Mouse (Mus musculus) embryonic facial prominence, embryonic 10.5 days (tissue): Measurements from ENCODE around the gene Slc2a3. TPM values are rescaled to one million over a fixed set of nuclear protein-coding genes. Genes with fewer than 3 reads are reported as not detected.

ENCODE experiments used
- DNase-seq: peaks from one replicate; pipeline ENCODE4 v3.0.0-alpha.2; 2017; ENCODE audit warnings: low spot score
- H3K27ac ChIP-seq: fragments of 300-500 bp; sonication (generic); replicated peaks from 2 replicates; pipeline ENCODE4 v1.5.1; 2016; ENCODE audit warnings: mild to moderate bottlenecking
- H3K27me3 ChIP-seq: fragments of 300-500 bp; sonication (generic); replicated peaks from 2 replicates; pipeline ENCODE4 v1.6.1; 2016; ENCODE audit warnings: low read depth, mild to moderate bottlenecking; ENCODE audit not compliant: poor library complexity, severe bottlenecking
- H3K36me3 ChIP-seq: fragments of 300-500 bp; sonication (generic); replicated peaks from 2 replicates; pipeline ENCODE4 v1.6.1; 2016; ENCODE audit warnings: mild to moderate bottlenecking, moderate library complexity
- H3K4me1 ChIP-seq: fragments of 300-500 bp; sonication (generic); 2 replicates; pipeline ENCODE4 v1.6.1; 2016
- H3K4me3 ChIP-seq: fragments of 300-500 bp; sonication (generic); 2 replicates; pipeline ENCODE4 v1.5.1; 2016; ENCODE audit warnings: mild to moderate bottlenecking, moderate library complexity
- H3K9me3 ChIP-seq: fragments of 300-500 bp; sonication (generic); 2 replicates; pipeline ENCODE4 v1.6.1; 2016; ENCODE audit warnings: mild to moderate bottlenecking
- WGBS: fragments of 180-500 bp; shearing (Covaris S2); methylation state at CpG from one replicate; pipeline ENCODE4 v1.1.7; 2016; 5-methylcytosine and 5-hydroxymethylcytosine counted together
- polyA plus RNA-seq: library from polyadenylated mRNA; unstranded; fragments of >200 nt; fragmentation: Nextera tagmentation; extraction: Ambion mirVana; gene quantifications from 2 replicates; pipeline ENCODE4 v1.2.1, GENCODE M21; 2016

The Slc2a3 gene
- polyA plus RNA-seq, 1 experiment from 2014 or later: 55.4 TPM

DNA sequence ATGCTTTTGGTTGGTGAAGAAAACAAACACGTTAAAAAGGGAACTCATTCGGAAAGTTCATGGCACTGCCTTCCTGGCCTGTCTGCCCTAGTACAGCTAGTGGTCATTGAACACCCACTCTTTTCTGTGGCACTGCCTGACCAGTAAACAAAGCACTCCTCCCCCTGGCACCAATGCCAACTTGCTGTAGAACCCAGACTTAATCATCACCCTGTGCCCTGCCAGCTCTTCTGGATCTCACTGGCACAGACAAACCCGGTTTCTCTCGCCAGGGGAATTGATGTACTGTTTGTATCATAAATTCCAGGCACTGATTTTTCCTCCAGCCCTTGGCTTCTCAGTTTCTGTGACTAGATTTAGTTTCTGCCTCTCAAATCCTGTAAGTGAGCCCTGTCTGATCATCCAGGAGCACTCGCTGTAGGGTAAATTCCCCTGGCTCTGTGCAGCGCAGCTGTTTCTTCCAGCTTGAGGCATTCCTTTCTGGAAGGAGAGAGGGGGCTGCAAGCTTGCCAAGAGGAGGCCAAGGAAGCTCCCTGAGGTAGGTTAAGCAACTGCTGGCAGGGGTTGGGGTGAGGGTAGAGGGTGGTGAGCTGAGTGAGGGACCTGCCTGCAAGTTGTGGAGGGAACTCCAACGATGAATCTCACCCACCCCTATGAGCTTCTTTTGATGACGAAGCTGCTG lies 6.0 kb downstream of the Slc2a3 start:
- Histone ChIP-seq H3K4me3 (no peak overlapping the region), H3K9me3 (no peaks in the 10 kb centered on the region), H3K27me3 (0 out of 2 replicates have a peak, but pooled peaks cover under 1% of the 10 kb centered on the region), H3K27ac (no peak overlapping the region), H3K4me1 (no peaks in the 10 kb centered on the region), H3K36me3 (no peaks in the 10 kb centered on the region)
- 75% methylated on average over 8 of the region's 8 CpGs for WGBS
- no peak for DNase-seq

DNA sequence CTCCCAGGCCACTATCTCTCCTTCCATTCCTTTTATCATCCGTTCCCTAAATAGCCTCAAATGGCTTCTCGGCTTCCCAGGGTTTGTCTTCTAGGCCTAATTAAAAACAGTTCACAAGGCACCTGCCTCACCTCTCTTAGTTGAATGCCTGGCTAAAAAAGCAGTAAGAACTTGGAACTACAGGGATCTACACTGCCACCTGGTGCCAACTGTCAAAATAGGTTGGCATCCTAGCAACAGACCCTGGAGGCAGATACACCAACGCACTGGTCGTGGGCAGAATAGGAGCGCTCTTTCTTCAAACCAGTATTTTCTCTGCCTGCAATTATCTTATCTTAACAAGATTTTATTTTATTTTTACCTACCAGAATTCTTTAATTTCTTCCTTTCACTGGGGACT lies 15.2 kb downstream of the Slc2a3 start:
- H3K36me3 ChIP-seq: no peaks in the 10 kb centered on the region
- no peak overlapping the region for H3K27ac ChIP-seq
- WGBS: 37% methylated on average over 5 of the region's 5 CpGs
- no peak overlapping the region for H3K4me3 ChIP-seq
- peak; percentile 64 for DNase-seq
- H3K4me1 ChIP-seq: no peaks in the 10 kb centered on the region
- H3K9me3 ChIP-seq: no peaks in the 10 kb centered on the region
- H3K27me3 ChIP-seq: no peaks in the 10 kb centered on the region

DNA sequence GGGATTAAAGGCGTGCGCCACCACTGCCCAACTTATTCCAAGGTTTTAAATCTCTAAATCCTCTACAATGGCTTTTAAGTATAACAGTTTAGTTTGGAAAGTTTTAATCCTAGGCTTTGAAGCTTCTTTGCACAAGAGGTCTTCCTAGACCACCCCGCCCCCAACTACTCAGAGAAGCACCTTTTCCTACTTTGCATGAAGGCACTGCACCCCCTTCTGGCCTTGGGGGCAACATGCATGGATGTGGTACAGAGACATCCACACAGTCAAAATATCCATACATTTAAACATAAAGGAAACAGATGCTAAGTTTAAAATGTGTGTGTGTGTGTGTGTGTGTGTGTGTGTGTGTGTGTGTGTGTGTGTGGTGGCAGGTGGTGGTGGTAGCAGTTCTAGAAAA lies 16.6 kb downstream of the Slc2a3 start:
- H3K27me3 ChIP-seq: no peaks in the 10 kb centered on the region
- H3K4me1 ChIP-seq: no peaks in the 10 kb centered on the region
- 91% methylated on average over 3 of the region's 3 CpGs for WGBS
- no peak overlapping the region for H3K27ac ChIP-seq
- H3K9me3 ChIP-seq: no peaks in the 10 kb centered on the region
- no peak overlapping the region for H3K4me3 ChIP-seq
- no peaks in the 10 kb centered on the region for H3K36me3 ChIP-seq
- DNase-seq: no peak

DNA sequence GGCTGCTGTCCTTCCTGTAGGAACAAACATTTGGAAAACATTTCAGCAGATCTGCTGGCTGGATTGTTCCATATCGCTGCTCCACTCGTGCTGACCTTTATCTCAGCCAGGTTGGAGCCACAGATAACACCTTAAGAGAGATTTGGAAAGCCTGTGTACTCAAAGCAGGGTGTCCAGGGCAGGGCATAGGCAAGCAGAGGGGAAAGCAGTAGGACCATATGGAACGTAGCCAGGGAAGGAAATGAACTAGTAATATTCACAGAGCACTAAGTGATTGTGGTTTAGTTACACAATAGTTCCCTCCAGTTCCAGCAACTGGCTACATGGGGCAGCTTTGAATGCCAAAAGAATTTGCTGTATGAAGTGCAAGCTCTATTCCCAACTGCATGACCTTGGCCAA lies 19.3 kb downstream of the Slc2a3 start:
- no peaks in the 10 kb centered on the region for H3K36me3 ChIP-seq
- H3K4me1 ChIP-seq: 0 out of 2 replicates have a peak, but pooled peaks cover 1% of the 10 kb centered on the region
- H3K9me3 ChIP-seq: no peaks in the 10 kb centered on the region
- DNase-seq: no peak
- 72% methylated on average over 3 of the region's 3 CpGs for WGBS
- H3K27ac ChIP-seq: no peak overlapping the region
- H3K4me3 ChIP-seq: no peak overlapping the region
- no peaks in the 10 kb centered on the region for H3K27me3 ChIP-seq

DNA sequence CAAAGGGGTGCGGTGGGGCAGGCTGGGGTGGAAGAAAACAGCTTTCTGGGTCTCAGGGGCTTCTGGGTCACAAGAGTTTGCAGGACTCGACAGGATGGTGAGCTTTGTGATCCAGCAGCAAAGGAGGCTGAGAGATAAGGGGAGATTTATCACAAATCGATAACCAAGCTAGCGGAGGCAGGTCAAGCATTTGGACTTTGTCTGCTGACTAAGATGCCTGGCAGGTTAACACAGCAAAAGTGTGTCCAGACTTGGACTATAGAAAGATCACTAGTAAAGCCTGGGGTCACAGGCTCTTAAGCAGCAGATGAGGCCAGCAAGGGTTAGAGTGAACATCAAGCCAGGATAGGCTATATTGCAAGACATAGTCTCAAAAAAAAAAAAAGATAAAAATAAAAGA lies 20.3 kb downstream of the Slc2a3 start:
- no peaks in the 10 kb centered on the region for H3K36me3 ChIP-seq
- H3K4me1 ChIP-seq: 0 out of 2 replicates have a peak, but pooled peaks cover 10% of the 10 kb centered on the region
- WGBS: 77% methylated on average over 4 of the region's 4 CpGs
- H3K27me3 ChIP-seq: no peaks in the 10 kb centered on the region
- H3K9me3 ChIP-seq: no peaks in the 10 kb centered on the region
- no peak overlapping the region for H3K4me3 ChIP-seq
- DNase-seq: no peak
- H3K27ac ChIP-seq: no peak overlapping the region

DNA sequence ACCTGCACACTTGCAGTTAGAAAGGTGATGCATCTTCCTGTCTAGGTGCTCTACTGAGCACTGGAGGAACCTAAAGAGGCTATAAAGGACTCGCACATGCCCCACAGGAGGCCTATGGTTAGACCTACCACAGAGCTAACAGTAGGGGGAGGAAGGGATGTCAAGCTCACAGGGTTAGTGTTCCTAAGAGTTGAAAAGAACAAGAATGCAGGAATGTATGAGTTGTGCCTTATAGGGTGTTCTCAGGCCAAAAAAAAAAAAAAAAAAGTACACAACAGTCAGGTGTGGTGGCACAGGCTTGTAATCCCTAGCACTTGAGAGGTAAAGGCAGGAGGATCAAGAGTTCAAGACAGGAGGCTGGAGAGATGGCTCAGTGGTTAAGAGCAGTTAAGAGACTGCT lies 21.5 kb downstream of the Slc2a3 start:
- no peaks in the 10 kb centered on the region for H3K27me3 ChIP-seq
- DNase-seq: no peak
- H3K4me3 ChIP-seq: no peak overlapping the region
- no peaks in the 10 kb centered on the region for H3K36me3 ChIP-seq
- H3K9me3 ChIP-seq: no peaks in the 10 kb centered on the region
- H3K27ac ChIP-seq: no peak overlapping the region
- 0 out of 2 replicates have a peak, but pooled peaks cover 10% of the 10 kb centered on the region for H3K4me1 ChIP-seq
- WGBS: 53% methylated on average over 1 of the region's 1 CpGs

DNA sequence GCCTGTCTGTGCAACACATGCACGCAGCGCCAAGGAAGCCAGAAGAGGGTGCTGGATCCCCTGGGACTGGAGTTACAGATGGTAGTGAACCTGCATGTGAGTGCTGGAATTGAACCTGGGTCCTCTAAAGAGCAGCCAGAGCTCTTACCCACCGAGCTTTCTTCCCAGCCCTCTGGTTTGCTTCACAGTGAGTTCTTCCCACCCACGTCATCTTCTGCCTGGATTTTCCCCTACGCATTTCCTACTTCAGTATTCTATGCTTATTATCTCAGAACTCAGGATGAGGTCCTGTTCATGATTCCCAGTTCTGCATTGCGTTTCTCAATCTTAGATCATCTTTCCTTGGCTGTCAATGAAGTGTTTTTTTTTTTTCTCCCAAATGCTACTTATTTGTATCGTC lies 25.4 kb downstream of the Slc2a3 start:
- Histone ChIP-seq H3K27me3 (no peaks in the 10 kb centered on the region), H3K36me3 (no peaks in the 10 kb centered on the region), H3K27ac (no peak overlapping the region), H3K9me3 (no peaks in the 10 kb centered on the region), H3K4me3 (no peak overlapping the region), H3K4me1 (0 out of 2 replicates have a peak, but pooled peaks cover 10% of the 10 kb centered on the region)
- WGBS: 76% methylated on average over 7 of the region's 7 CpGs
- no peak for DNase-seq

DNA sequence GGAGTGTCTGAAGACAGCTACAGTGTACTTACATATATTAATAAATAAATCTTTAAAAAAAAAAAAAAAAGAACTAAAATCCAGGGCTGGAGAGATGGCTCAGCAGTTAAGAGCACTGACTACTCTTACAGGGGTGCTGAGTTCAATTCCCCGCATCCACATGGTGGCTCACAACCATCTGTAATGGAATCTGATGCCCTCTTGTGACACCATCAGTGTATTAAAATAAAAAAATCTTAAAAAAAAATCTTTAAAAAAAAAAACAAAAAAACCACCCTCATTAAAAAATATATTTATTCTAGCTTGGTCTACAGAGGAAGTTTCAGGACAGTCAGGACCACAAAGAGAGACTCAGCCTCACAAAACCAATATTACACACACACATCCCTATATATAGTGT lies 27.1 kb downstream of the Slc2a3 start:
- H3K9me3 ChIP-seq: no peaks in the 10 kb centered on the region
- no peak for DNase-seq
- H3K4me3 ChIP-seq: no peak overlapping the region
- 87% methylated on average over 1 of the region's 1 CpGs for WGBS
- peaks cover 19% of the 10 kb centered on the region for H3K4me1 ChIP-seq
- H3K27me3 ChIP-seq: no peaks in the 10 kb centered on the region
- no peak overlapping the region for H3K27ac ChIP-seq
- H3K36me3 ChIP-seq: no peaks in the 10 kb centered on the region

DNA sequence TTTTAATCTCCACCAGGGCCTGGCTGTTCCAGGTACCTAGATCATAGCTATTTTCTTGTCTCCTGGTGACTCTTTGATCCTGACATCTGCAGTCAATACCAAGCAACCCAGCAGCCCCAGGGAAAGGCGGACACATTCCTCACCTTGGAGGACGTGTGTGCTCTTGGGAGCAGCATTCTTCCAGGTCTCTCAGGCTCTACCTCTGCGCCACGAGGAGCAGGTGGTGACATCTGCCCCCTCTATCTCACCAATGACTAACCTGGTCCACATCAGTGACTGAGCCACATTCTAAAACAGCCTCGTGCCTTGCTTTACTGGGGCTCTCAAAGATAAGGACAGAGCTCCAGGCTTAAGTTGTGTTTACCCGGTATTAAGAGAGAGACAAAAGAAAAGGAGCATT lies 28.7 kb downstream of the Slc2a3 start:
- 54% methylated on average over 6 of the region's 6 CpGs for WGBS
- Histone ChIP-seq H3K27me3 (no peaks in the 10 kb centered on the region), H3K27ac (no peak overlapping the region), H3K36me3 (no peaks in the 10 kb centered on the region), H3K4me1 (peaks cover 22% of the 10 kb centered on the region), H3K4me3 (no peak overlapping the region), H3K9me3 (no peaks in the 10 kb centered on the region)
- DNase-seq: peak; percentile 22

DNA sequence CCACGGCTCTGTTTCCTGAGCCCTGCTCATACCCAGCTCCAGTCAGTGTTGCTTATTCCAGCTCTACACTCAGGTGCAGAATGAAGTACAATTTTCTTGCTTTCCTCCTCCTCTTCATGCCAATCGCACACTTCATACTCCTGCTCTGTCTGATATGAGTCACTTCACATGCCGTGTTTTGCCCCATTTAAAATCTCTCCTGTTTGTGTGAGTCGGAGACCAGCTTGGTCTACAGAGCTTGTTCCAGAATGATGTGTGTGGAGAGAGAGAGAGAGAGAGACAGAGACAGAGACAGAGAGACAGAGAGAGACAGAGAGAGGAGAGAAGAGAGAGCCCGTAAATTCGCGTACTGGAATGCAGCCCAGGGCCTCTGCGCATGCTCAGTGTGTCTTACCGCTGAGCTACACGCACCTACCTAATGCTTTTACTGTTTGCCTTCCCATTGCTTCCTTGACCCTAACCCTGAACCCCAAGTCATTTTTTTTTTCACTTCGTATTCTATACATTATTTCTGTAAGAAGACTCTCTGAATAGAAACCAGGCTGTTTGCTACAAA lies 30.6 kb downstream of the Slc2a3 start:
- 90% methylated on average over 11 of the region's 11 CpGs for WGBS
- no peaks in the 10 kb centered on the region for H3K36me3 ChIP-seq
- H3K4me1 ChIP-seq: peaks cover 20% of the 10 kb centered on the region
- H3K9me3 ChIP-seq: no peaks in the 10 kb centered on the region
- no peak overlapping the region for H3K4me3 ChIP-seq
- no peak overlapping the region for H3K27ac ChIP-seq
- no peak for DNase-seq
- peaks cover 8% of the 10 kb centered on the region; the same call in 1 of the 2 replicates for H3K27me3 ChIP-seq

DNA sequence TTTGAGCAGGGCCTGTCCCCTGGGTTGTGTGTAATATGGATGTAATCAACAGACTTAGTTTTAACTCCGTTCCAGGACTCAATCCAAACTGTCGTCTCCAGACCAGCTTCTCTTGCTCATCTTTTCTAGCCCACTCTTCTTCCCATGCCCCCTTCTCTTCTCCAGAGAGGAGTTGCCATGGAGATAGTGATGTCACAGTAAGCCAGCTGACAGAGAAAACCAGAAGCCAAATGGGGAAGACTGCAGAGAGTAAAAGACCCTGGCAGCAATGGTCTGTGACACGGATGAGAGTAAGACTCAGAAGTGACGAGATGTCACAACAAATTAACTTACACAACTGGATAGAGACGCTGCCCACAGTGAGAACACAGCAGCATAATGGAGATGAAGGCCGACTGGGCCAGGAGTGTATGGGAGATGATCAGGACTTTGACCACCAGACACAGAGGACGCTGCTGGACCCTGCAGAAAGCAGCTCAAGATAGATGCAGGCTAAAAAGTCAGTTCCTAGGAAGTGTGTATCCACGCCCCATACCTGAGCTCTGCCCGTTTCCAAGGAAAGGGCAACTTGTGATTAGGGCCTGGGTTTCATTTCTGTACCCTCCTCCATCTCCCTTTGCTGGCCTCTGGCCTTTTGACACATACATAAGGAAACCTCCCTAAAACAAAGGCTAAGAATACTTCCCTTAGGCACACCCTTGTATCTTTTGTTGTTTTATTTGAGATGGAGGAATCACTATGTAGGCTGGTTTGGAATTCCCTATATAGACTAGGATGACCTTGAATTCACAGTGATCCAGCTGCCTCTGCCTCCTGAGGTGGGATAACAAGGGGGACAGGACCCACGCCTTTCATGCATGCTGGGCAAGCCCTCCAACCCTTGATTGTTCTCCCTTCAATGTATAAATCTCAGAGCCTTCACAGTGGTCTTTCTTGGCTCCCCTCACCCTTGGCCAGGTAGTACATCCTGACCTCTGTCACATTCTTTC lies 31.4 kb downstream of the Slc2a3 start:
- Histone ChIP-seq H3K4me1 (peaks cover 28% of the 10 kb centered on the region), H3K9me3 (no peaks in the 10 kb centered on the region), H3K27me3 (peaks cover 16% of the 10 kb centered on the region), H3K36me3 (no peaks in the 10 kb centered on the region), H3K27ac (no peak overlapping the region), H3K4me3 (no peak overlapping the region)
- 70% methylated on average over 10 of the region's 10 CpGs for WGBS
- no peak for DNase-seq

DNA sequence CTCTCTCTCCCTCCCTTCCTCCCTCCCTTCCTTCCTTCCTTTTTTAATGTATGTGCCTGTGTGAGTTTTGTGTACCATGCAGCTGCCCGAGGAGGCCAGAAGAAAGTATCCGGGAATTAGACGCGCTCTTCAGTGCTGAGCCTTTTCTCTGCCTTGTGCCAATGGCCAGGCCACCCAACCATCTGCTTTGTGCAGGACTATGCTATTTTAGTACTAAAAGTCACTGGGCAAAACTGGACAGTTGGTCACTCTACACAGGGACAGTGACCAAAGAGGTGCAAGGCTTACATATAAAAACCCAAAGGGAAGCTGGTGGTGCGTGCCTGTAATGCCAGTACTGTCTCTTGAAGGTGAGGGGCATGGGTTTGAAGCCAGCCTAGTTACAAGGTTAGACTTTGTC lies 33.2 kb downstream of the Slc2a3 start:
- H3K4me1 ChIP-seq: peaks cover 42% of the 10 kb centered on the region
- WGBS: 75% methylated on average over 5 of the region's 5 CpGs

More for the DNA sequence above, 33.2 kb downstream of the Slc2a3 start:
- Histone ChIP-seq H3K36me3 (no peaks in the 10 kb centered on the region), H3K4me3 (no peak overlapping the region), H3K9me3 (no peaks in the 10 kb centered on the region), H3K27ac (no peak overlapping the region), H3K27me3 (peaks cover 33% of the 10 kb centered on the region)
- DNase-seq: no peak
